Mouse (Mus musculus): ENCODE data around the gene Trabd2b.

Trabd2b gene

GRCm38 (mm10) chr4:114545481-114546200, 139.1 kb downstream of the Trabd2b start:
- no peak for DNase-seq

GRCm38 (mm10) chr4:114547658-114548448, 141.3 kb downstream of the Trabd2b start:
- no peak for DNase-seq

GRCm38 (mm10) chr4:114549487-114549886, 143.0 kb downstream of the Trabd2b start:
- DNase-seq: no peak

- no peak for DNase-seq
Measured at GRCm38 (mm10) chr4:114550471-114551156, 144.1 kb downstream of the Trabd2b start.

- DNase-seq: no peak
Measured at GRCm38 (mm10) chr4:114556880-114557279, 150.4 kb downstream of the Trabd2b start.

- no peak for DNase-seq
Measured at GRCm38 (mm10) chr4:114557731-114558130, 151.2 kb downstream of the Trabd2b start.

GRCm38 (mm10) chr4:114558487-114558886, 152.0 kb downstream of the Trabd2b start:
- peak; percentile 76 to 77 for DNase-seq

- DNase-seq: no peak
Measured at GRCm38 (mm10) chr4:114560638-114561216, 154.2 kb downstream of the Trabd2b start.

- no peak for DNase-seq
Measured at GRCm38 (mm10) chr4:114564131-114564695, 157.7 kb downstream of the Trabd2b start.

GRCm38 (mm10) chr4:114567594-114567993, 161.1 kb downstream of the Trabd2b start:
- DNase-seq: no peak

- no peak for DNase-seq
Measured at GRCm38 (mm10) chr4:114568081-114568605, 161.6 kb downstream of the Trabd2b start.

- peak in 1 of 2 experiments; percentile 18 for DNase-seq
Measured at GRCm38 (mm10) chr4:114578153-114578950, 171.8 kb downstream of the Trabd2b start.

GRCm38 (mm10) chr4:114583546-114584144, 177.1 kb downstream of the Trabd2b start:
- no peak for DNase-seq

- no peak for DNase-seq
Measured at GRCm38 (mm10) chr4:114584686-114585085, 178.2 kb downstream of the Trabd2b start.

GRCm38 (mm10) chr4:114593554-114594215, 187.2 kb downstream of the Trabd2b start:
- DNase-seq: no peak

- DNase-seq: no peak
Measured at GRCm38 (mm10) chr4:114595188-114595701, 188.7 kb downstream of the Trabd2b start.

- peak; percentile 30 to 58 for DNase-seq
Measured at GRCm38 (mm10) chr4:114599121-114599520, 192.6 kb downstream of the Trabd2b start.

- no peak for DNase-seq
Measured at GRCm38 (mm10) chr4:114601201-114602009, 194.9 kb downstream of the Trabd2b start.

GRCm38 (mm10) chr4:114605670-114606069, 199.1 kb downstream of the Trabd2b start:
- DNase-seq: no peak

Measured in kidney, postnatal 36 days (tissue).